Mouse (Mus musculus) liver, embryonic 14.5 days (tissue): ENCODE measurements around the gene Nrp2. TPM values are rescaled to one million over a fixed set of nuclear protein-coding genes. Genes with fewer than 3 reads are reported as not detected.

ENCODE experiments used
- ATAC-seq: fragments of 200-750 bp; cut with Nextera tagmentation; 2 replicates; pipeline ENCODE4 v1.8.0; 2017; ENCODE audit warnings: moderate number of reproducible peaks, mild to moderate bottlenecking, moderate library complexity; ENCODE audit not compliant: insufficient read depth
- DNase-seq, 3 experiments: peaks; one replicate each; pipeline ENCODE4 v3.0.0-alpha.2; 2012 to 2013; ENCODE audit warnings: low read depth in 3 of 3, low spot score in 3 of 3
- H3K27ac ChIP-seq: fragments of 300-500 bp; sonication (generic); 2 replicates; pipeline ENCODE4 v1.5.1; 2014; ENCODE audit warnings: moderate library complexity, mild to moderate bottlenecking, control low read depth, inconsistent platforms
- H3K27me3 ChIP-seq: fragments of 300-500 bp; sonication (generic); 2 replicates; pipeline ENCODE4 v1.6.1; 2014; ENCODE audit warnings: mild to moderate bottlenecking, low read length, moderate library complexity; ENCODE audit not compliant: control insufficient read depth, insufficient read depth
- H3K36me3 ChIP-seq: fragments of 300-500 bp; sonication (generic); replicated peaks from 2 replicates; pipeline ENCODE4 v1.6.1; 2014; ENCODE audit warnings: low read depth; ENCODE audit not compliant: control insufficient read depth, insufficient read depth
- H3K4me1 ChIP-seq, 2 experiments: fragments of 200-500 bp in 1 of 2; fragments of 300-500 bp in 1 of 2; sonication (generic) in 1 of 2; replicated peaks; 2 replicates each; pipeline ENCODE4 v1.6.1; 2012 to 2014; ENCODE audit warnings: antibody characterized with exemption in 1 of 2, inconsistent platforms in 1 of 2, low read length in 1 of 2; ENCODE audit not compliant: control insufficient read depth in 2 of 2, insufficient read depth in 2 of 2
- H3K4me2 ChIP-seq: fragments of 300-500 bp; sonication (generic); 2 replicates; pipeline ENCODE4 v1.6.1; 2014; ENCODE audit warnings: low read depth, mild to moderate bottlenecking, control low read depth, moderate library complexity
- H3K4me3 ChIP-seq, 2 experiments: fragments of 200-500 bp in 1 of 2; fragments of 300-500 bp in 1 of 2; sonication (generic) in 1 of 2; 2 replicates each; pipeline ENCODE4 v1.5.1; 2012 to 2014; ENCODE audit warnings: low read depth in 2 of 2, low read length in 2 of 2, mild to moderate bottlenecking in 2 of 2, control low read depth in 1 of 2, inconsistent platforms in 1 of 2, moderate library complexity in 1 of 2; ENCODE audit not compliant: insufficient read depth in 1 of 2
- H3K9ac ChIP-seq: fragments of 300-500 bp; sonication (generic); replicated peaks from 2 replicates; pipeline ENCODE4 v1.6.1; 2014; ENCODE audit warnings: mild to moderate bottlenecking, control low read depth, moderate library complexity
- H3K9me3 ChIP-seq: fragments of 300-500 bp; sonication (generic); 2 replicates; pipeline ENCODE4 v1.6.1; 2016; ENCODE audit warnings: low read length, mixed read lengths; ENCODE audit not compliant: control insufficient read depth
- CTCF ChIP-seq: IDR thresholded peaks from 2 replicates; pipeline ENCODE4 v1.5.1; 2016; ENCODE audit warnings: antibody characterized with exemption, low read depth, control low read depth
- EP300 ChIP-seq: IDR thresholded peaks from 2 replicates; pipeline ENCODE4 v1.6.1; 2016; ENCODE audit warnings: antibody characterized with exemption, low read depth
- WGBS: fragments of 180-500 bp; shearing (Covaris S2); extraction: QIAGEN DNeasy Blood & Tissue Kit; methylation state at CpG from one replicate; pipeline ENCODE4 v1.1.7; 2014; ENCODE audit not compliant: insufficient replicate concordance; 5-methylcytosine and 5-hydroxymethylcytosine counted together
- polyA plus RNA-seq, 2 experiments: library from polyadenylated mRNA; depleted of rRNA in 1 of 2; stranded (reverse) in 1 of 2; unstranded in 1 of 2; fragments of >200 nt; fragmentation: Nextera tagmentation in 1 of 2; extraction: Ambion mirVana in 1 of 2; gene quantifications; 2 replicates each; pipeline versions ENCODE4 v1.2.1 to v1.2.3; 2012 to 2014

Nrp2 gene
- polyA plus RNA-seq, 2 experiments: 0.32 to 0.76 TPM

GRCm38 (mm10) chr1:62773105-62773920 lies 70.2 kb downstream of the Nrp2 start:
- no peak for TF ChIP-seq CTCF
- TF ChIP-seq EP300: 0 out of 2 replicates have a peak, but pooled peaks have one; percentile 23
- ATAC-seq: peak; percentile 91
- H3K27ac ChIP-seq: no peak overlapping the region
- no peak overlapping the region for H3K9ac ChIP-seq
- peak overlapping the region; percentile 37 for H3K4me2 ChIP-seq
- no peaks in the 10 kb centered on the region for H3K36me3 ChIP-seq
- no peak overlapping the region for H3K4me3 ChIP-seq
- no peaks in the 10 kb centered on the region for H3K27me3 ChIP-seq
- 22% methylated on average over 10 of the region's 10 CpGs for WGBS
- no peaks in the 10 kb centered on the region for H3K9me3 ChIP-seq
- peaks cover 7 to 34% of the 10 kb centered on the region in 2 experiments; a peak in 3 of 4 replicates for H3K4me1 ChIP-seq
- peak in 1 of 3 experiments; percentile 9 for DNase-seq

GRCm38 (mm10) chr1:62773921-62774191 lies 70.8 kb downstream of the Nrp2 start:
- Histone ChIP-seq H3K4me3 (no peak overlapping the region), H3K4me2 (no peak overlapping the region), H3K27me3 (no peaks in the 10 kb centered on the region), H3K4me1 (peaks cover 7 to 34% of the 10 kb centered on the region in 2 experiments; a peak in 3 of 4 replicates), H3K27ac (no peak overlapping the region), H3K9ac (no peak overlapping the region), H3K9me3 (no peaks in the 10 kb centered on the region), H3K36me3 (no peaks in the 10 kb centered on the region)
- no peak for TF ChIP-seq CTCF
- TF ChIP-seq EP300: no peak
- DNase-seq (no peak), ATAC-seq (no peak)
- 46% methylated on average over 3 of the region's 3 CpGs for WGBS

- no peak for ATAC-seq
- TF ChIP-seq CTCF (0 out of 2 replicates have a peak, but pooled peaks have one; percentile 20), EP300 (no peak)
- Histone ChIP-seq H3K27ac (no peak overlapping the region), H3K9ac (no peak overlapping the region), H3K4me3 (no peak overlapping the region), H3K9me3 (no peaks in the 10 kb centered on the region), H3K4me1 (peaks cover 7 to 34% of the 10 kb centered on the region in 2 experiments; a peak in 3 of 4 replicates), H3K4me2 (no peak overlapping the region), H3K36me3 (no peaks in the 10 kb centered on the region), H3K27me3 (no peaks in the 10 kb centered on the region)
- DNase-seq: no peak
- 46% methylated on average over 11 of the region's 11 CpGs for WGBS
Observed at GRCm38 (mm10) chr1:62774288-62775218, 71.5 kb downstream of the Nrp2 start.

- Histone ChIP-seq H3K36me3 (no peaks in the 10 kb centered on the region), H3K4me1 (peaks cover 7 to 28% of the 10 kb centered on the region in 2 experiments; a peak in 3 of 4 replicates), H3K4me3 (no peak overlapping the region), H3K27ac (no peak overlapping the region), H3K9ac (no peak overlapping the region), H3K4me2 (peak overlapping the region; percentile 22; the same call in 1 of the 2 replicates), H3K9me3 (no peaks in the 10 kb centered on the region), H3K27me3 (no peaks in the 10 kb centered on the region)
- TF ChIP-seq CTCF (no peak), EP300 (no peak)
- ATAC-seq (no peak), DNase-seq (no peak)
- WGBS: 52% methylated on average over 17 of the region's 17 CpGs
Observed at GRCm38 (mm10) chr1:62777320-62778235, 74.5 kb downstream of the Nrp2 start.
